Mouse (Mus musculus) embryonic fibroblast, embryonic 13.5 days (primary cell): ENCODE measurements at regions not wholly inside any gene's neighbourhood (a gene's known extent, or its start where the extent isn't known, plus 50 kb on each side); places are given as distances from the start of the nearest gene placed in this dataset.

Source experiments
- H3K27ac ChIP-seq: 2 replicates; pipeline ENCODE4 v1.5.1; 2012; ENCODE audit warnings: low read length, control low read depth, inconsistent platforms; ENCODE audit not compliant: insufficient read depth
- H3K4me1 ChIP-seq: 2 replicates; pipeline ENCODE4 v1.6.1; 2011; ENCODE audit warnings: low read length; ENCODE audit not compliant: control insufficient read depth, insufficient read depth
- H3K4me3 ChIP-seq: 2 replicates; pipeline ENCODE4 v1.5.1; 2011; ENCODE audit warnings: mild to moderate bottlenecking, control low read depth, low read length; ENCODE audit not compliant: insufficient read depth
- CTCF ChIP-seq: IDR thresholded peaks from 2 replicates; pipeline ENCODE4 v1.5.1; 2011; ENCODE audit warnings: mild to moderate bottlenecking, control low read depth, low read length, moderate library complexity, borderline replicate concordance; ENCODE audit not compliant: insufficient read depth
- POLR2A ChIP-seq: IDR thresholded peaks from 2 replicates; pipeline ENCODE4 v1.6.1; 2011; ENCODE audit warnings: low read depth, mild to moderate bottlenecking, control low read depth, low read length, moderate library complexity

GRCm38 (mm10) chr13:44580156-44580736 is 149.0 kb upstream of the Jarid2 start:
- Histone ChIP-seq H3K27ac (no peak overlapping the region), H3K4me3 (no peak overlapping the region), H3K4me1 (no peaks in the 10 kb centered on the region)
- TF ChIP-seq POLR2A = no peak

GRCm38 (mm10) chr13:44580767-44581166 is 148.5 kb upstream of the Jarid2 start:
- Histone ChIP-seq H3K27ac (no peak overlapping the region), H3K4me3 (no peak overlapping the region), H3K4me1 (no peaks in the 10 kb centered on the region)
- TF ChIP-seq POLR2A (no peak), CTCF (no peak)

GRCm38 (mm10) chr13:44581947-44582766 is 147.1 kb upstream of the Jarid2 start:
- Histone ChIP-seq H3K27ac (no peak overlapping the region), H3K4me3 (no peak overlapping the region), H3K4me1 (no peaks in the 10 kb centered on the region)
- TF ChIP-seq CTCF = no peak
- TF ChIP-seq POLR2A = no peak

GRCm38 (mm10) chr13:44582767-44583085 is 146.5 kb upstream of the Jarid2 start:
- Histone ChIP-seq H3K4me3 (no peak overlapping the region), H3K4me1 (no peaks in the 10 kb centered on the region), H3K27ac (no peak overlapping the region)
- TF ChIP-seq CTCF (no peak), POLR2A (no peak)

GRCm38 (mm10) chr13:44583614-44584013 is 145.7 kb upstream of the Jarid2 start:
- H3K4me1 ChIP-seq = no peaks in the 10 kb centered on the region
- no peak overlapping the region for H3K4me3 ChIP-seq
- H3K27ac ChIP-seq = no peak overlapping the region
- TF ChIP-seq CTCF (no peak), POLR2A (no peak)

- no peak overlapping the region for H3K27ac ChIP-seq
- no peak overlapping the region for H3K4me3 ChIP-seq
- H3K4me1 ChIP-seq = no peaks in the 10 kb centered on the region
- no peak for TF ChIP-seq CTCF
- TF ChIP-seq POLR2A = no peak
Measured at GRCm38 (mm10) chr13:44584151-44584550, 145.1 kb upstream of the Jarid2 start.

- Histone ChIP-seq H3K4me1 (no peaks in the 10 kb centered on the region), H3K4me3 (no peak overlapping the region), H3K27ac (no peak overlapping the region)
- TF ChIP-seq POLR2A (no peak), CTCF (no peak)
Measured at GRCm38 (mm10) chr13:44584551-44584950, 144.7 kb upstream of the Jarid2 start.

- Histone ChIP-seq H3K4me1 (no peaks in the 10 kb centered on the region), H3K27ac (no peak overlapping the region), H3K4me3 (no peak overlapping the region)
- TF ChIP-seq CTCF (no peak), POLR2A (no peak)
Measured at GRCm38 (mm10) chr13:44587846-44588245, 141.4 kb upstream of the Jarid2 start.

- Histone ChIP-seq H3K27ac (no peak overlapping the region), H3K4me3 (no peak overlapping the region), H3K4me1 (no peaks in the 10 kb centered on the region)
- no peak for TF ChIP-seq POLR2A
- no peak for TF ChIP-seq CTCF
Measured at GRCm38 (mm10) chr13:44594645-44595044, 134.6 kb upstream of the Jarid2 start.

GRCm38 (mm10) chr13:44597666-44598065 is 131.6 kb upstream of the Jarid2 start:
- H3K4me3 ChIP-seq = no peak overlapping the region
- TF ChIP-seq CTCF (no peak), POLR2A (no peak)

More at GRCm38 (mm10) chr13:44597666-44598065, 131.6 kb upstream of the Jarid2 start:
- no peak overlapping the region for H3K27ac ChIP-seq
- no peaks in the 10 kb centered on the region for H3K4me1 ChIP-seq
